Mouse (Mus musculus) liver, adult (tissue): ENCODE measurements around the gene Fermt3.

Experiments
- GATA4 ChIP-seq: IDR thresholded peaks from 2 replicates; pipeline ENCODE4 v1.6.1; 2014; ENCODE audit warnings: mild to moderate bottlenecking, low read length; ENCODE audit not compliant: insufficient replicate concordance

The Fermt3 gene

DNA sequence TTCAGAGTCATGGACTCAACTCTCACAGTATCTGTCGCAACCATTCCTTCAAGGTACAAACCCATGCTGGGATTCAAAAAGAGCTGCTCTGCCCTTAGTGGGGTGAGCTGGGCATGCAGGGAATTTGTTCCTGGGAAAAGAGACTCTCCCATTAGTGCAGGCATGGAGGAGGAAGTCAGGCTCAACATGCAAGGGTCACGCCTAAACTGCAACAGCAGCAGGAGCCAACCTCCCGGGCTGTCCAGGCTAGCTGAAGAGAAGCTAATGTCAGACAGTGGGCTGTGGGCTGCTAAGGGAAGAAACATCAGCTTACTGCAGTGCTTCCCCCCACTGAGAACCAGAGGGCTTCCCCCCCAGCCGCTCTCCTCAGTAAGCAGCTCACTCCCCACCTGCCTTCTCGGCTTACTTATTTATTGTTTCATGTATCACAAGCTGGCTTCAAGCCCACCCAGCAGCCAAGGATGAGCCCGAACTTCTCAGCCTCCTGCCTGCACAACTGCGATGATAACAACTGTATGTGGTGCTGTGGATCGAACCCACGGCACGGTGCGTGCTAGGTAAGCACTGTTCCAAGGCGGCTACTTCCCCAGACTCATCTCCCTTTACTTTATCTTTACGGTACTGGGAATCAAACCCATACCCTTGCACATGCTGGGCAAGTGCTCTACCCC, 46.9 kb downstream of the Fermt3 start:
- no peak for TF ChIP-seq GATA4

DNA sequence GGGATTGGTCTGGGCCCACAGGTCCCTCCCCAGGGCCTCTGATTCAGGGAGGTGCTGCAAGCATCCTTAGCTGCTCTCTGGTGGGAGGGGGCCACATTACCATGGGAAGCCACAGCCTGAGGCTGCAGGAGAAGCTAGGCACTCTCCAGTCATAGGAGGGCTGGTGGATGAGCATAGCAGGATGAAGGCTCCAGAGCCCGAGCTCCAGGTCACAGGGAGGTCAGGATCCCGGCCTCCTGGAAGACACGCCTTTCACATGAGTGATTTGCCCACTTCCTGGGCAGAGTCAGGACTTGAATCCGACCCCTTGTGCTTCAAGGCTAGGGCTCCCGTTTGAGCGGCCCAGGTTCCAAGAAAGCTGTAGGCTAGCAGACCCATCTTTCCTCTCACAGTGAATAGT, 47.6 kb downstream of the Fermt3 start:
- TF ChIP-seq GATA4 = no peak

DNA sequence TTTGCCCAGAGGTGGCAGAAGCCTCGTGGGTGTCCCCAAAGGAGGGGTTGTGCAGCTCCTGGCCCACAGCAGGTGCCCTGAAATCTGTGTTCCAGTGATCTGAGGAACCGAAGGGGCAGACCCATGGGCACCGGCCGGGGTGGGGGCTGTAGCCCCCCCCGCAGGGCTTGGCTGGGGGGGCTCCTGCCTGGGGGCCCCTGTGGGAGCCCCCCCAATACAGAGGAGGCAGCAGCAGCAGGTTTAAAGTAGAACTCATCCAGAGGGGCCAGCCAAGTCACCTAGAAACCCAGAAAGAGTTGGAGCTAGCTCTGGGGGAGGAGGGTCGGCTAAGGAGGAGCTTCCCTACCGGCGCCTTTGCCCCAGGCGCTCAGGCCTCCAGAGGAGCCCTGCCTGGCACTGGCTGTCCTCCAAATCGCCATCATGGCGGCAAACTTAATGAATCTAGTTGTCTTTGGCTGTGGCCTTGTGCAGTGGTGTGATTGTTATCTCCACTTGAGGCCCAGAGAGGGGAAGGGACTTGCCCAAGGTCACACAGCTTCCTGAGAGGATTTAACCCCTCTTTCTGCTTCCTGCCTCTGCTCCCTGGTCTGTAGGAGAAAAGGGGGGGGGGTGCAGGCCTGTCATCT, 48.7 kb downstream of the Fermt3 start:
- no peak for TF ChIP-seq GATA4

DNA sequence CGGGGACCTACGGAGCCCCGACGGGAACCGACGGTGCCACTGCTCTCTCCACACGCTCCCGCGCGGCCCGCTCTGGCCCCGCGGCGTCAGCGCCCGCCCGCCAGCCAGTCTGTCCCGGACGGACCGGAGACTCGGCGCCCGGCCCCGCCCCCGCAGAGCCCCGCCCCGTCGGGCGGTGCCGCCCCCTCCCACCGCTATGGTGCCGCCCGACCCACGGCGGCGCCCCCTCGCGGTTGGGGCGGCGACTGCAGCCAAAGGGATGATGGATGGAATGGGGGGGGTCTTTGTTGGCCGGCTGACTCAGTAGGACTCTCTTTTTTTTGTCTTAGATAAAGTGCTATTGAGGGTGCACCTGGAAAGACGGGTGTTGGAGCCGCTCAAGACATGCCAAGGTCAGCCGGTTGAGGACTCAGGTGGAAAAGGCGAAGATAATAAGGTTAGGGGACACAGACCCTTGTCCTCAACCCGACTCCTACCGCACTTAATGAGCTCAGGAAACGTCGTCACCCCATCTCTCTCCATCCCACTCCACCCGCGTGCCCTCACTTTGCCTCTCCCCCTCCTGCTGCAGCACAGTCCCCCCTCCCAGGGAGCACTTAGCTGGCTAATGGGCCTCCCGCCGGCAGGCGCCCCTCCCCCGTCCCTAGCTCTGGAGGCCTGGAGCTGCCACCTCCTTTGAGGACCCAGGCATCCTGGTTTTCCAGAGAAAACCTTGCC, 49.4 kb downstream of the Fermt3 start:
- no peak for TF ChIP-seq GATA4

DNA sequence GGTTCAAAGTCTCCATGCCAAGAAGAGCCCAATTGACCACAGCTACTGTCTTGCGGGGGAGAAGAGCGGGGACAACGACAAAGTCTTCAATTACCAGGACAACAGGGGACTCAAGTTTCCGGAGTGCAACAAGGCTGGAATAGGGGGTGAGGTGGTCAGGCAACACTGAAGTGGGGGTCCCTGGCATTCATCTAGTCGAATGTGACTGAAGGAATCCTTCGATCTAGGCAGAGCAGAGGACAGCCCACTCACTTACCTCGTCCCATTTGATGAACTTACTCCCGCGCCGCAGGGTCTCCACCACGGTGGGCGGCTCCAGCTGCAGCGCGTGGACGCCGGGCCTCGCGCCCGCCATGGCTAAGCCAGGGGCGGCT, 50.0 kb downstream of the Fermt3 start:
- TF ChIP-seq GATA4 = no peak

DNA sequence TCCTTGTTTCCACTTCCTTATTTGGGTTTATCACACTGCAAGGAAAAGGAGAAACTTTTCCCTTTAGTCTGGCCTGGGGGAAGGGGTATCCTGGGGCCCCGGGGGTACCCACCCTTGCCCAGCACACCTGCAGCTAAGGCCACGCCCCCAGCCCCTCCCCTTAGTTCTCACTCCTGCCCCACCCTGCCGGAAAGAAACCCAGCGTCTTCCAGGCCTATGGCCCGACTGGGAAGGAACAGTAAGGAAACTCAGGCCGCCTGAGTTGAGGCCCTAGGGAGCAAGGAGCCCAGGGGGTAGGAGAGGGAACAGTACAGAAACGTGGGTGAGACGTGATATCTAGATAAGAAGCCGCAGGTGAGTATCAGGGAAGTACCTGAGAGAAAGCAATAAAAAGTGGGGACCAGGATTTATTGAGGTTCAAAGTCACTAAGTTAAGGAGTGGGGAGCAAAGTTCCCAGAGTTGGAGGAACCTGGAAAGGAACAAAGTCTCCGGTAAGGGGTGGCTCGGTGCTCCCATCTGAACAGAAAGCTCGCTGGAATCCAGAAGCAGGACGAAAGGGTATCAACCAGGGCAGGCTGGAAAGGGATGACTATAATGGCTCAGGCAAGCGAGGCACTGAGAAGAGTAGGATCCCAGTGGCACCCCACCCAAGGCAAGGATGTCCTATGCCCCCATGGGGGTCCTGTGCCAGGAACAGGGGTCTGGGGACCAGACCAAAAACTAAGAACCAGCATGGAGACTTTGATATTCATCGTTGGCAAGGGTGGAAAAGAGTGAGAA, 50.6 kb downstream of the Fermt3 start:
- no peak for TF ChIP-seq GATA4

DNA sequence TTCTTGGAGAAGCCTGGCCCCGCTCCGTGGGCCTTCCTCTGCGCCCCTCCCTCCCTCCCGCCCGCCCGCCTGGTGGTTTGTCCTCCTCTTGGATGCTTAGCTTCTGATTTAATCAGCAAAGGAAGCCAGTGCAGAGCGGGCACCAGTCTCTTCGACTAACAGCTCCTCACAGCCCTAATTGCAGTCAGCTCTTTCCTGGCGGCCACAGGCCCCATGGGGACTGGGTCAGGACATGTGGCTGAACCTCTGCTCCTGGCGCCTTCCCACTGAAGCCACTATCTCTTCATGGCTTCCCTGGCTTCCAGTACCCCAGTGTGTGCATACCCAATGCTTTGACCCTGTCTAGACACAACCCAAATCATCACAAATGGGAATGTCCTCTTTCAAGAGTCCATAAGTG, 62.8 kb downstream of the Fermt3 start:
- no peak for TF ChIP-seq GATA4

DNA sequence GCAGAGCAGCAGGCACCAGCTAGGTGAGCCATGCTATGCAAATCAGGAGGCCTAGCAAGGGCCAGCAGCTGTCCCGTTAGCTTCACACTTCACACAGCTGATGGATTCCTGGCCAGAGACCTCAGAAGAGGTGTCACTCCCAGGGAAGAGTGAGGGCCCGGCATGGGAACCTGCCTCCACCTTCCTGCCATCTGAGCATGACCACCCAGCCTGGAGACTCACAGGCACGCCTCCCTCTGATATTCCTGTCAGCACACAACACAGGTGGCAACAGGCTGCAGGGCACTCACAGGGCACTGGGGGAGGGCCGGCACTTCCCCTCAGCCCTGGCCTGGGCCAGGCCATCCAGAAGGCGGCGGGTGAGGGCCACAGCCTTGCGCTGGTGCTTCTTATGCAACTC, 63.8 kb downstream of the Fermt3 start:
- no peak for TF ChIP-seq GATA4

DNA sequence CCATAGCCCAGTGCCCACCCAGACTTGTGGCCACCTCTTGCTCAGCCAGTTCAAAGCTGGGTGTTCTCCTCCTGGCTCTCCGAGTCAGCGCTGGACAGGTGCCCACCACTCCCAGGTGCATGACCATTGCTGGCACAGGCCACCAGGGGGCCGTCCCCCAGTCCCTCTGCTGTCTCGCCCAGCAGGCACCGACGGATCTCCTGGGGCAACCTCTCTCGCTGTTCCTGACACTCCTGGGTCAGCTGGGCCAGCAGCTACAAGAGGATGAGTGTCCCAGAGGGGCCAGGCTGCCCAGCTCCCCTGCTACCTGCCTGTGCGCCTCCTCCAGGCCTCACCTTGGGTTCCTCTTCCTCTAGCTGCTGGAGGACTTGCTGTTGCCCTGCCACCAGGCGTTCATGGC, 65.2 kb downstream of the Fermt3 start:
- TF ChIP-seq GATA4 = no peak

DNA sequence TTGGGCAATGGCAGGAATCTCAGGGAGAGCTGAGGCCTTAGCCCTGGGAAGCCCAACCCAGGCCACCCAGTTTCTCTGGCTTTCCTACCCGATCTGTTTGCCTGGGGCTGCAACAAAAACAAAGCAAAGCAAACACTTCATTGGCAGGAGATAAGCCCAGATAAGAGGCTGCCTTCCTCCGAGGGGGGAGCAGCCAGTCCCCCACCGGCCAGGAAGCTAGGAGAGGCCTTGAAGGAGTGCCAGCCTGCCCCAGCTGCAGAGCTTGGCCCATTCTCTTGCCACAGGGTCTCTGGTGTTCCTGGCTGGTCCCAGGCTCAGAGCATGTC, 66.6 kb downstream of the Fermt3 start:
- TF ChIP-seq GATA4 = peak; percentile 98

DNA sequence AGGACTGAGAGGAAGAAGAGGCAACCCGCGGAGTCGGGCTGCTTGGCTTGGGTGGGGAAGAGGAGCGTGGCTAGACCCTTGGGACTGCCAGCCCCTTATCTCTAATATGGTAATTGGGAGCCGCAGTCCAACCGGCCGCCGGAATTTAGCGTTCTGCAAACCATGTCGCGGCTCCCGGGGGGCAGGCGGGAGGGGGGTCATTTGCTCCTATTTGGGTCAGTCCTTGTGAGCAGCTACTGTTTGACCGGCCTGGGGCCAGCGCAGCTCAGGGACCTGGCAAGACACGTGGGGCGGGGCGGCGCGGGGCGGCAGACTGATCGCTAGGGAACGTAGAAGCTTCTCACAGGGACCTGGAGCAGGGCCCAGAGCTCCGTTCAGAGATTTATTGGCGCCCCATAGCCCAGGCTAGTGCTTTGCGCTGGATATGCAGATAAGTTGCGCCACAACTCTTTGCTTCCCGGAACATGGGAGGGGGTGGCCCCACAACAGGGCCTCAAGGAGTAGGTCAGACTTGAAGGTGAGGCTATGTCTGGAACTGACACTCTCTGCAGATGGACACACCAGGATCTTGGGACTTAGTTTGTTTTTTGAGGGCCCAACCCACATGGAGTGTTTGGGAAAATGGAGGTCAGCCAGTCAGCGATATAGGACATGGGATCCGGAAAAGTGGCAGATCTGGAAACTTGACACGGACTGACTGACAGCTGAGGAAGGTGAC, 67.1 kb downstream of the Fermt3 start:
- 0 out of 2 replicates have a peak, but pooled peaks have one; percentile 34 for TF ChIP-seq GATA4

DNA sequence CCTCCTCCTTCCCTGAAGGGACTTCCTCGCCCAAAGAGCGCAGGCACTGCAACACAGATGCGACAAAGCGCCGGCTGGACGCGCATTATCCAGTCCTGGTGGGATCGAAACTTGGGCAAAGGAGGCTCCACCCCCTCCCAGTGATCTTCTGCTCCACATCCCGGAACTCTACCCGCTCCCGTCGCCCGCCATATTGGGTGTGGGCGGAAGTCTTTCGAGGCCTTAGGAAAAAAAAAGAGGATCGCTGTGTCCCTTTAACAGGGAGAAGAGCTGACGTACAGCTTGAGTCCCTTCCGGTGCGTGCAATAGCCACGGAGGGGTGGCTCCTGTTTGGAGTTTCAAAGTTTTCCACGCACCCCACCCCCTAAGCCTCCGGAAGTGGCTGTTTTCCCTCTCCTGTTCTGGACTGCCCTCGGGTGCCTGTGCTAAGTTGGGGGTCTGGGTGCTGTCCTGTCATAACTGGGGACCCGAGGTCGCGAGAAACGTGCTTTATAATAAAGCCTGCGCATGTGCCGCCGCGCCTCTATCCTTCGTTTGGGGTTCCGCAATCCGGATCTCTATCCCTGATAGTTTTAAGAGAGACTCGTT, 67.8 kb downstream of the Fermt3 start:
- TF ChIP-seq GATA4 = no peak; the same call in 1 of the 2 replicates

DNA sequence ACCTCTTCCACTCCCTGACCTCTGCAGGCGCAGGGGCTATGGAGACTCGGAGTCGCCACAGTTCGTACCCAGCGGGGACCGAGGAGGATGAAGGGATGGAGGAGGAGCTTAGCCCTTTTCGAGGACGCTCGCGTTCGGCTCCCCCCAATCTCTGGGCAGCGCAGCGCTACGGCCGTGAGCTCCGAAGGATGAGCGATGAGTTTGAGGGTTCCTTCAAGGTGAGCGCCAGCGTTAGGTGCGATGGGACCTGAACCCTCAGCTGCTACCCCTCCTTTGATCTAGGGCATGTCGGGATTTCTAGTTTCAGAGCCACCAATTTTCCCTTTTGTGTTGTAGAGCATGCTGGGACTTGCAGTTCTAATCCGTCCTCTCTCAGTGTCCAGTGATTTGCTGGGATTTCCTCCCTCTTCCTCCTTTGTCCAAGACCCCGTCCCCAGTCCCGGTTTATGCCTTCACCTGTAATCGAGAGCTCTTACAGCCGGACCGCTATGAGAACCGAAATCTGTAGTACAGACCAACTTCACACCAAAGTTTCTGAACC, 68.6 kb downstream of the Fermt3 start:
- TF ChIP-seq GATA4 = no peak

DNA sequence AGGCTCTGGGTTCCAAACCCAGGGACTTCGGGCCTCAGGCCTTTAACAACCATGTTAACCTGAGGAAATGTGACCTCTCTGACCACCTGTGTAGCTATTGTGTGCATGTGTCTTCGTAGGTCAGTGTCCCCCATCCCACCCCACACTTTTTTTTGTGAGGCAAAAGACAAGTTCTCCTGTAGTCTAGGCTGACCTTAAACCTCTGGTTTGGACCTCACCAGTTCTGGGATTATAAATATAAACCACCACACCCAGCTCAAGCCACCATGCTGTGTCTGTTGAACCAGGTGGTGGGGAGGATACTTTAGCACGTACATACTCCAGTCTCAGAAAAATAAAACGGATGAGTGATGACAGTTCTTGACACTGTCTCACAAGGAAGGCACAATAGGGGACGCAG, 69.3 kb downstream of the Fermt3 start:
- no peak for TF ChIP-seq GATA4
